Mouse (Mus musculus): ENCODE measurements around the gene Gpr34. TPM values are rescaled to one million over a fixed set of nuclear protein-coding genes. Genes with fewer than 3 reads are reported as not detected.

Gene Gpr34
- polyA plus RNA-seq, 1 experiment from 2014 or later = 2.7 TPM

GRCm38 (mm10) chrX:13618476-13618875 lies 13.4 kb upstream of the Gpr34 start:
- no peak overlapping the region for H3K4me2 ChIP-seq (ENCODE audit: low read depth, low read length)
- DNase-seq (ENCODE audit: low spot score) (no peak), ATAC-seq (ENCODE audit: low read depth) (no peak)
- peaks cover 4% of the 10 kb centered on the region; the same call in 1 of the 2 replicates for H3K27me3 ChIP-seq (replicated peaks; ENCODE audit: control insufficient read depth, insufficient read depth, low read length)
- WGBS = 65% methylated on average over 4 of the region's 4 CpGs
- no peak overlapping the region for H3K9ac ChIP-seq (ENCODE audit: low read depth, low read length)
- H3K36me3 ChIP-seq (ENCODE audit: control insufficient read depth, insufficient read depth, low read length) = no peaks in the 10 kb centered on the region
- no peak overlapping the region for H3K27ac ChIP-seq (replicated peaks; ENCODE audit: low read depth, low read length)
- H3K4me3 ChIP-seq (ENCODE audit: low read depth, low read length) = no peak overlapping the region
- no peaks in the 10 kb centered on the region for H3K9me3 ChIP-seq (ENCODE audit: control insufficient read depth, low read length)
- H3K4me1 ChIP-seq (ENCODE audit: control insufficient read depth, insufficient read depth, low read length) = no peaks in the 10 kb centered on the region

GRCm38 (mm10) chrX:13621473-13621872 lies 10.4 kb upstream of the Gpr34 start:
- Histone ChIP-seq H3K4me1 (ENCODE audit: control insufficient read depth, insufficient read depth, low read length) (no peaks in the 10 kb centered on the region), H3K27me3 (replicated peaks; ENCODE audit: control insufficient read depth, insufficient read depth, low read length) (peaks cover 4% of the 10 kb centered on the region), H3K27ac (replicated peaks; ENCODE audit: low read depth, low read length) (no peak overlapping the region), H3K4me3 (ENCODE audit: low read depth, low read length) (no peak overlapping the region), H3K9ac (ENCODE audit: low read depth, low read length) (no peak overlapping the region), H3K4me2 (ENCODE audit: low read depth, low read length) (no peak overlapping the region), H3K36me3 (ENCODE audit: control insufficient read depth, insufficient read depth, low read length) (no peaks in the 10 kb centered on the region), H3K9me3 (ENCODE audit: control insufficient read depth, low read length) (no peaks in the 10 kb centered on the region)
- no peak for DNase-seq (ENCODE audit: low spot score)
- WGBS = 78% methylated on average over 4 of the region's 4 CpGs
- no peak for ATAC-seq (ENCODE audit: low read depth)

- no peak for DNase-seq (ENCODE audit: low spot score)
- Histone ChIP-seq H3K27me3 (replicated peaks; ENCODE audit: control insufficient read depth, insufficient read depth, low read length) (peaks cover 4% of the 10 kb centered on the region), H3K4me1 (ENCODE audit: control insufficient read depth, insufficient read depth, low read length) (no peaks in the 10 kb centered on the region), H3K9me3 (ENCODE audit: control insufficient read depth, low read length) (no peaks in the 10 kb centered on the region), H3K36me3 (ENCODE audit: control insufficient read depth, insufficient read depth, low read length) (no peaks in the 10 kb centered on the region), H3K9ac (ENCODE audit: low read depth, low read length) (no peak overlapping the region), H3K4me2 (ENCODE audit: low read depth, low read length) (no peak overlapping the region), H3K4me3 (ENCODE audit: low read depth, low read length) (no peak overlapping the region), H3K27ac (replicated peaks; ENCODE audit: low read depth, low read length) (no peak overlapping the region)
- 75% methylated on average over 5 of the region's 5 CpGs for WGBS
- no peak for ATAC-seq (ENCODE audit: low read depth)
Measured at GRCm38 (mm10) chrX:13622654-13623053, 9.2 kb upstream of the Gpr34 start.

GRCm38 (mm10) chrX:13636398-13636797 lies 4.5 kb downstream of the Gpr34 start:
- Histone ChIP-seq H3K4me1 (ENCODE audit: control insufficient read depth, insufficient read depth, low read length) (no peaks in the 10 kb centered on the region), H3K9ac (ENCODE audit: low read depth, low read length) (no peak overlapping the region), H3K4me3 (ENCODE audit: low read depth, low read length) (no peak overlapping the region), H3K36me3 (ENCODE audit: control insufficient read depth, insufficient read depth, low read length) (no peaks in the 10 kb centered on the region), H3K9me3 (ENCODE audit: control insufficient read depth, low read length) (no peaks in the 10 kb centered on the region), H3K4me2 (ENCODE audit: low read depth, low read length) (no peak overlapping the region), H3K27ac (replicated peaks; ENCODE audit: low read depth, low read length) (no peak overlapping the region), H3K27me3 (replicated peaks; ENCODE audit: control insufficient read depth, insufficient read depth, low read length) (no peaks in the 10 kb centered on the region)
- no peak for DNase-seq (ENCODE audit: low spot score)
- 87% methylated on average over 1 of the region's 1 CpGs for WGBS
- no peak for ATAC-seq (ENCODE audit: low read depth)

- Histone ChIP-seq H3K9ac (ENCODE audit: low read depth, low read length) (no peak overlapping the region), H3K4me1 (ENCODE audit: control insufficient read depth, insufficient read depth, low read length) (no peaks in the 10 kb centered on the region), H3K9me3 (ENCODE audit: control insufficient read depth, low read length) (no peaks in the 10 kb centered on the region), H3K27ac (replicated peaks; ENCODE audit: low read depth, low read length) (no peak overlapping the region), H3K4me3 (ENCODE audit: low read depth, low read length) (no peak overlapping the region), H3K27me3 (replicated peaks; ENCODE audit: control insufficient read depth, insufficient read depth, low read length) (no peaks in the 10 kb centered on the region), H3K4me2 (ENCODE audit: low read depth, low read length) (no peak overlapping the region), H3K36me3 (ENCODE audit: control insufficient read depth, insufficient read depth, low read length) (no peaks in the 10 kb centered on the region)
- no peak for DNase-seq (ENCODE audit: low spot score)
- ATAC-seq (ENCODE audit: low read depth) = no peak
- 57% methylated on average over 2 of the region's 2 CpGs for WGBS
Measured at GRCm38 (mm10) chrX:13638894-13639293, 7.0 kb downstream of the Gpr34 start.

GRCm38 (mm10) chrX:13651889-13652288 lies 20.0 kb downstream of the Gpr34 start:
- DNase-seq (ENCODE audit: low spot score) (no peak), ATAC-seq (ENCODE audit: low read depth) (no peak)
- Histone ChIP-seq H3K4me3 (ENCODE audit: low read depth, low read length) (no peak overlapping the region), H3K9me3 (ENCODE audit: control insufficient read depth, low read length) (no peaks in the 10 kb centered on the region), H3K4me2 (ENCODE audit: low read depth, low read length) (no peak overlapping the region), H3K9ac (ENCODE audit: low read depth, low read length) (no peak overlapping the region), H3K4me1 (ENCODE audit: control insufficient read depth, insufficient read depth, low read length) (no peaks in the 10 kb centered on the region), H3K36me3 (ENCODE audit: control insufficient read depth, insufficient read depth, low read length) (no peaks in the 10 kb centered on the region), H3K27me3 (replicated peaks; ENCODE audit: control insufficient read depth, insufficient read depth, low read length) (no peaks in the 10 kb centered on the region; the same call in 1 of the 2 replicates), H3K27ac (replicated peaks; ENCODE audit: low read depth, low read length) (no peak overlapping the region)
- 81% methylated on average over 2 of the region's 2 CpGs for WGBS

GRCm38 (mm10) chrX:13652291-13652690 lies 20.4 kb downstream of the Gpr34 start:
- no peaks in the 10 kb centered on the region; the same call in 1 of the 2 replicates for H3K27me3 ChIP-seq (replicated peaks; ENCODE audit: control insufficient read depth, insufficient read depth, low read length)
- no peaks in the 10 kb centered on the region for H3K4me1 ChIP-seq (ENCODE audit: control insufficient read depth, insufficient read depth, low read length)
- H3K4me2 ChIP-seq (ENCODE audit: low read depth, low read length) = no peak overlapping the region
- H3K4me3 ChIP-seq (ENCODE audit: low read depth, low read length) = no peak overlapping the region
- no peak overlapping the region for H3K9ac ChIP-seq (ENCODE audit: low read depth, low read length)
- H3K9me3 ChIP-seq (ENCODE audit: control insufficient read depth, low read length) = no peaks in the 10 kb centered on the region
- ATAC-seq (ENCODE audit: low read depth) (no peak), DNase-seq (ENCODE audit: low spot score) (no peak)
- H3K27ac ChIP-seq (replicated peaks; ENCODE audit: low read depth, low read length) = no peak overlapping the region
- WGBS = 79% methylated on average over 1 of the region's 1 CpGs
- H3K36me3 ChIP-seq (ENCODE audit: control insufficient read depth, insufficient read depth, low read length) = no peaks in the 10 kb centered on the region

GRCm38 (mm10) chrX:13655005-13655421 lies 23.1 kb downstream of the Gpr34 start:
- ATAC-seq (ENCODE audit: low read depth) = no peak
- 78% methylated on average over 3 of the region's 3 CpGs for WGBS

GRCm38 (mm10) chrX:13655906-13656305 lies 24.0 kb downstream of the Gpr34 start:
- Histone ChIP-seq H3K27ac (replicated peaks; ENCODE audit: low read depth, low read length) (no peak overlapping the region), H3K9me3 (ENCODE audit: control insufficient read depth, low read length) (no peaks in the 10 kb centered on the region), H3K4me1 (ENCODE audit: control insufficient read depth, insufficient read depth, low read length) (no peaks in the 10 kb centered on the region), H3K4me3 (ENCODE audit: low read depth, low read length) (no peak overlapping the region), H3K27me3 (replicated peaks; ENCODE audit: control insufficient read depth, insufficient read depth, low read length) (no peaks in the 10 kb centered on the region), H3K4me2 (ENCODE audit: low read depth, low read length) (no peak overlapping the region), H3K36me3 (ENCODE audit: control insufficient read depth, insufficient read depth, low read length) (no peaks in the 10 kb centered on the region), H3K9ac (ENCODE audit: low read depth, low read length) (no peak overlapping the region)
- ATAC-seq (ENCODE audit: low read depth) = no peak
- WGBS = 71% methylated on average over 6 of the region's 6 CpGs
- no peak for DNase-seq (ENCODE audit: low spot score)

More at GRCm38 (mm10) chrX:13655005-13655421, 23.1 kb downstream of the Gpr34 start:
- no peak for DNase-seq (ENCODE audit: low spot score)
- H3K9me3 ChIP-seq (ENCODE audit: control insufficient read depth, low read length) = no peaks in the 10 kb centered on the region
- H3K9ac ChIP-seq (ENCODE audit: low read depth, low read length) = no peak overlapping the region
- no peaks in the 10 kb centered on the region for H3K4me1 ChIP-seq (ENCODE audit: control insufficient read depth, insufficient read depth, low read length)
- no peaks in the 10 kb centered on the region for H3K27me3 ChIP-seq (replicated peaks; ENCODE audit: control insufficient read depth, insufficient read depth, low read length)
- no peak overlapping the region for H3K27ac ChIP-seq (replicated peaks; ENCODE audit: low read depth, low read length)
- H3K4me3 ChIP-seq (ENCODE audit: low read depth, low read length) = no peak overlapping the region
- H3K36me3 ChIP-seq (ENCODE audit: control insufficient read depth, insufficient read depth, low read length) = no peaks in the 10 kb centered on the region
- H3K4me2 ChIP-seq (ENCODE audit: low read depth, low read length) = no peak overlapping the region

Data from embryonic facial prominence, embryonic 14.5 days (tissue).